Comparison of ENCODE assay signal across 8 mouse cellular contexts in genomic region chr5:66150706-66151300, GRCm38 (mm10). TPM values are rescaled to one million over a fixed set of nuclear protein-coding genes. Genes with fewer than 3 reads are reported as not detected.
A peak's percentile ranks its signal among the peaks of the same experiment; 100 is the strongest.
DNase-seq lines count a peak whose midpoint lies in the region; ATAC-seq lines count a peak whose summit lies in the region.

No protein-coding gene starts in this region.

- DNase-seq in right cerebral cortex, adult 18-20 months: peak; percentile 17
- DNase-seq in right cerebral cortex, postnatal 36 days (ENCODE audit: low spot score in 2 of 2): no peak
- DNase-seq in heart, adult 11 months: peak; percentile 94
- DNase-seq in neural tube, embryonic 11.5 days (ENCODE audit: low spot score): peak; percentile 70
- DNase-seq in urinary bladder, postnatal 10 days (ENCODE audit: low spot score): peak; percentile 17

- peaks cover 9% of the 10 kb centered on the region; the same call in 1 of the 2 replicates for H3K27me3 ChIP-seq in intestine, embryonic 16.5 days (replicated peaks; ENCODE audit: control insufficient read depth, insufficient read depth, low read length)
- H3K27me3 ChIP-seq in liver, embryonic 16.5 days (ENCODE audit: control insufficient read depth, insufficient read depth, low read depth, low read length): peaks cover 34% of the 10 kb centered on the region
- peaks cover 22% of the 10 kb centered on the region for H3K27me3 ChIP-seq in neural tube, embryonic 11.5 days (ENCODE audit: control insufficient read depth, insufficient read depth, low read length)

- H3K27ac ChIP-seq in intestine, embryonic 16.5 days (ENCODE audit: low read length): peak overlapping the region; percentile 98
- peak overlapping the region; percentile 85 for H3K27ac ChIP-seq in liver, embryonic 16.5 days (ENCODE audit: low read length)
- H3K27ac ChIP-seq in neural tube, embryonic 11.5 days (ENCODE audit: low read depth, low read length): no peak overlapping the region

- peak overlapping the region; percentile 65 for H3K4me3 ChIP-seq in intestine, embryonic 16.5 days (ENCODE audit: low read length)
- H3K4me3 ChIP-seq in liver, embryonic 16.5 days (ENCODE audit: low read depth, low read length): peak overlapping the region; percentile 63
- H3K4me3 ChIP-seq in neural tube, embryonic 11.5 days (ENCODE audit: low read depth, low read length): peak overlapping the region; percentile 34

- peak overlapping the region; percentile 82 for H3K4me2 ChIP-seq in intestine, embryonic 16.5 days (ENCODE audit: low read depth, low read length)
- peak overlapping the region; percentile 33 for H3K4me2 ChIP-seq in liver, embryonic 16.5 days (ENCODE audit: low read depth, low read length)
- H3K4me2 ChIP-seq in neural tube, embryonic 11.5 days (ENCODE audit: low read depth): peak overlapping the region; percentile 78

- H3K9me3 ChIP-seq in intestine, embryonic 16.5 days (ENCODE audit: control insufficient read depth, low read length): no peaks in the 10 kb centered on the region
- no peaks in the 10 kb centered on the region for H3K9me3 ChIP-seq in liver, embryonic 16.5 days (replicated peaks; ENCODE audit: control insufficient read depth, low read length)
- H3K9me3 ChIP-seq in neural tube, embryonic 11.5 days (ENCODE audit: control insufficient read depth, low read length): no peaks in the 10 kb centered on the region

- 0 out of 2 replicates have a peak, but pooled peaks have one; percentile 6 for ATAC-seq in common myeloid progenitor, adult 5-6 weeks (replicated peaks; ENCODE audit: low read depth, poor library complexity, severe bottlenecking)
- peak; percentile 94 for ATAC-seq in intestine, embryonic 16.5 days
- peak; percentile 75 for ATAC-seq in liver, embryonic 16.5 days (ENCODE audit: low read depth)
- ATAC-seq in neural tube, embryonic 11.5 days (ENCODE audit: insufficient read depth, low FRiP score, low TSS enrichment): 0 out of 2 replicates have a peak, but pooled peaks have one; percentile 27

- WGBS in intestine, embryonic 16.5 days: under 1% methylated on average over 43 of the region's 43 CpGs
- under 1% methylated on average over 43 of the region's 43 CpGs for WGBS in liver, embryonic 16.5 days (ENCODE audit: insufficient replicate concordance)
- WGBS in neural tube, embryonic 11.5 days: under 1% methylated on average over 43 of the region's 43 CpGs

- H3K9ac ChIP-seq in intestine, embryonic 16.5 days (ENCODE audit: low read depth, low read length): peak overlapping the region; percentile 83
- peak overlapping the region; percentile 56 for H3K9ac ChIP-seq in liver, embryonic 16.5 days (ENCODE audit: low read depth, low read length)
- peak overlapping the region; percentile 23; the same call in 1 of the 2 replicates for H3K9ac ChIP-seq in neural tube, embryonic 11.5 days (ENCODE audit: low read length)

- no peaks in the 10 kb centered on the region for H3K36me3 ChIP-seq in intestine, embryonic 16.5 days (ENCODE audit: control insufficient read depth, insufficient read depth, low read length)
- no peaks in the 10 kb centered on the region for H3K36me3 ChIP-seq in liver, embryonic 16.5 days (ENCODE audit: control insufficient read depth, insufficient read depth)
- H3K36me3 ChIP-seq in neural tube, embryonic 11.5 days (ENCODE audit: control insufficient read depth, insufficient read depth, low read length): no peaks in the 10 kb centered on the region

- peaks cover 9% of the 10 kb centered on the region for H3K4me1 ChIP-seq in intestine, embryonic 16.5 days (ENCODE audit: control insufficient read depth, insufficient read depth, low read length)
- H3K4me1 ChIP-seq in liver, embryonic 16.5 days (ENCODE audit: control insufficient read depth, low read depth, low read length): peaks cover 2% of the 10 kb centered on the region
- H3K4me1 ChIP-seq in neural tube, embryonic 11.5 days (ENCODE audit: control insufficient read depth, insufficient read depth, low read length): peaks cover 5% of the 10 kb centered on the region; the same call in 1 of the 2 replicates

RNA-seq across cellular contexts. Expression of gene Rbm47, which starts 22.1 kb away (rescaled TPM):
- 2.7 and 7.0 TPM in 2 replicates for total RNA-seq in common myeloid progenitor, adult 5-6 weeks (2017)
- 149 and 169 TPM in 2 replicates for polyA plus RNA-seq in intestine, embryonic 16.5 days (2015; fragmentation: Nextera tagmentation; extraction: Ambion mirVana)
- 19.1 and 19.3 TPM in 2 replicates for polyA plus RNA-seq in liver, embryonic 16.5 days (2015; fragmentation: Nextera tagmentation; extraction: Ambion mirVana)
- polyA plus RNA-seq in neural tube, embryonic 11.5 days (2014; fragmentation: Nextera tagmentation; extraction: Ambion mirVana): 1.9 TPM in 2 replicates

Comparison
In these comparisons a context has a peak if more than half of its experiments do, and no peak if none do; other contexts are left out.
1. DNase-seq: peak in right cerebral cortex, adult 18-20 months (single experiment), heart, adult 11 months (single experiment), neural tube, embryonic 11.5 days (single experiment) and urinary bladder, postnatal 10 days (single experiment); none in right cerebral cortex, postnatal 36 days (0 of 2).
2. ATAC-seq: peak in every context shown above with its lines; median percentile 94 in intestine, embryonic 16.5 days; 75 in liver, embryonic 16.5 days; 27 in neural tube, embryonic 11.5 days; 6 in common myeloid progenitor, adult 5-6 weeks.
3. H3K9ac ChIP-seq: peak in every context shown above with its lines; median percentile 83 in intestine, embryonic 16.5 days; 56 in liver, embryonic 16.5 days; 23 in neural tube, embryonic 11.5 days.
4. Peak in every context shown above with its lines, with median percentiles within 50 percentile points of each other: H3K4me2 ChIP-seq and H3K4me3 ChIP-seq.